Mouse (Mus musculus): ENCODE results near the gene Sprr2a1.
"Not testable (repeated sequence)": the region's sequence is repeated elsewhere in the genome, so short reads cannot be mapped to it uniquely, and the experiment has no call there.

GRCm38 (mm10) chr3:92213651-92214050 lies 1.9 kb upstream of the Sprr2a1 start:
- TF ChIP-seq POLR2A (IDR thresholded peaks at IDR 0.05; ENCODE audit: borderline replicate concordance, extremely low read depth, low read depth, low read length); CTCF (IDR thresholded peaks at IDR 0.05; ENCODE audit: insufficient read depth, low read length): not testable (repeated sequence)
